Mouse (Mus musculus) limb, embryonic 14.5 days (tissue): Measurements from ENCODE around the gene Phf21a. TPM values are rescaled to one million over a fixed set of nuclear protein-coding genes. Genes with fewer than 3 reads are reported as not detected.

Experiments used
- ATAC-seq: fragments of 200-750 bp; cut with Nextera tagmentation; 2 replicates; pipeline ENCODE4 v1.8.0; 2017; ENCODE audit warnings: low read depth, moderate number of reproducible peaks, moderate TSS enrichment; ENCODE audit not compliant: low FRiP score
- DNase-seq: peaks from one replicate; pipeline ENCODE4 v3.0.0-alpha.2; 2015; ENCODE audit warnings: low spot score
- H3K27ac ChIP-seq: fragments of 300-500 bp; sonication (generic); replicated peaks from 2 replicates; pipeline ENCODE4 v1.5.1; 2014; ENCODE audit warnings: low read depth, mild to moderate bottlenecking, low read length, moderate library complexity, mixed read lengths
- H3K27me3 ChIP-seq: fragments of 300-500 bp; sonication (generic); 2 replicates; pipeline ENCODE4 v1.6.1; 2014; ENCODE audit warnings: low read length, mixed read lengths; ENCODE audit not compliant: control insufficient read depth, insufficient read depth
- H3K36me3 ChIP-seq: fragments of 300-500 bp; sonication (generic); 2 replicates; pipeline ENCODE4 v1.6.1; 2014; ENCODE audit warnings: mild to moderate bottlenecking, low read length, moderate library complexity, mixed read lengths; ENCODE audit not compliant: control insufficient read depth, insufficient read depth
- H3K4me1 ChIP-seq: fragments of 300-500 bp; sonication (generic); 2 replicates; pipeline ENCODE4 v1.6.1; 2014; ENCODE audit warnings: antibody characterized with exemption, low read length, mixed read lengths; ENCODE audit not compliant: control insufficient read depth, insufficient read depth
- H3K4me2 ChIP-seq: fragments of 300-500 bp; sonication (generic); replicated peaks from 2 replicates; pipeline ENCODE4 v1.6.1; 2014; ENCODE audit warnings: low read depth, mild to moderate bottlenecking, low read length, moderate library complexity; ENCODE audit not compliant: severe bottlenecking
- H3K4me3 ChIP-seq: fragments of 300-500 bp; sonication (generic); replicated peaks from 2 replicates; pipeline ENCODE4 v1.5.1; 2014; ENCODE audit warnings: low read length
- H3K9ac ChIP-seq: fragments of 300-500 bp; sonication (generic); 2 replicates; pipeline ENCODE4 v1.6.1; 2014; ENCODE audit warnings: mild to moderate bottlenecking, low read depth, low read length, moderate library complexity; ENCODE audit not compliant: severe bottlenecking
- H3K9me3 ChIP-seq: fragments of 300-500 bp; sonication (generic); 2 replicates; pipeline ENCODE4 v1.6.1; 2016; ENCODE audit warnings: low read length; ENCODE audit not compliant: control insufficient read depth
- POLR2A ChIP-seq: fragments of 200-500 bp; IDR thresholded peaks from 2 replicates; pipeline ENCODE4 v1.8.0; 2012; ENCODE audit warnings: inconsistent platforms, mild to moderate bottlenecking, moderate library complexity, borderline replicate concordance; ENCODE audit not compliant: insufficient read depth, insufficient read length; ENCODE audit errors: extremely low read depth
- WGBS: fragments of 180-500 bp; shearing (Covaris S2); extraction: QIAGEN DNeasy Blood & Tissue Kit; methylation state at CpG from one replicate; pipeline ENCODE4 v1.1.7; 2014; 5-methylcytosine and 5-hydroxymethylcytosine counted together
- polyA plus RNA-seq, 2 experiments: library from polyadenylated mRNA; depleted of rRNA in 1 of 2; stranded (reverse) in 1 of 2; unstranded in 1 of 2; fragments of >200 nt; fragmentation: Nextera tagmentation in 1 of 2; extraction: Ambion mirVana in 1 of 2; gene quantifications; 2 replicates each; pipeline versions ENCODE4 v1.2.1 to v1.2.3; 2012 to 2014

Gene Phf21a
- polyA plus RNA-seq, 2 experiments = 38.2 to 96.0 TPM

GRCm38 (mm10) chr2:92229973-92230372, 137.1 kb downstream of the Phf21a start:
- 93% methylated on average over 9 of the region's 9 CpGs for WGBS
- no peaks in the 10 kb centered on the region for H3K9me3 ChIP-seq
- H3K36me3 ChIP-seq = peaks cover 57% of the 10 kb centered on the region
- no peak for ATAC-seq
- no peak for TF ChIP-seq POLR2A
- H3K4me1 ChIP-seq = no peaks in the 10 kb centered on the region
- no peaks in the 10 kb centered on the region for H3K27me3 ChIP-seq
- no peak overlapping the region for H3K4me2 ChIP-seq
- H3K27ac ChIP-seq = no peak overlapping the region
- H3K9ac ChIP-seq = no peak overlapping the region
- DNase-seq = no peak
- H3K4me3 ChIP-seq = no peak overlapping the region

- H3K27me3 ChIP-seq = no peaks in the 10 kb centered on the region
- H3K4me3 ChIP-seq = no peak overlapping the region
- ATAC-seq (no peak), DNase-seq (no peak)
- no peak for TF ChIP-seq POLR2A
- no peaks in the 10 kb centered on the region for H3K4me1 ChIP-seq
- no peak overlapping the region for H3K27ac ChIP-seq
- no peaks in the 10 kb centered on the region for H3K9me3 ChIP-seq
- H3K36me3 ChIP-seq = peaks cover 65% of the 10 kb centered on the region
- H3K9ac ChIP-seq = no peak overlapping the region
- no peak overlapping the region for H3K4me2 ChIP-seq
Observed at GRCm38 (mm10) chr2:92231706-92232105, 138.8 kb downstream of the Phf21a start.

DNA sequence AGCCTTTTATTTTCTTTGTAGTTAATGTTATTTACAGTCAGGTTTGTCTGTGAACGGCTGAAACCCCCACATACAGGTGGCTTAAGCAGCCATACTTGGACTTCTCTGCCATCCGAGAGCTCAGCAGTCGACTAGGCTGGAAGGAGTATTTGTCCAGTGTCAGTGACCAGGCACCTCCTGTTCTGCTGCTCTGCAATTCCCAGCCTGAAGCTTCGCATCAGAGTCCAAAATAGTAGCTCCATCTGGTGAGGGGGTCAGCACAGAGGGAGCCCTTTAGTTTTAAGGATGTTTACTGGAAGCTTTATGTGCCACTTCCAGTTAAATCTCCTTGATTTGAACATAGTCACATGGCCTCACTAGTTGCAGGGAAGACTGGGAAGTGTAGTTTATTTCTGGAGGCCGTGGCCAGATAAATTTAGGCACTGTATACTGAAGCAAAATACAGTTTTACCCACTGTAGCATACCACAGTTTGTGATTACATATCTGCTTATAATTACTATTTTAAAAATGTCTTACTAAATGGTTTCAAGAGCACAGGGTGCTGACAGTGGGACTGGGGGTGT, 141.9 kb downstream of the Phf21a start:
- 89% methylated on average over 5 of the region's 5 CpGs for WGBS
- H3K9me3 ChIP-seq = no peaks in the 10 kb centered on the region
- ATAC-seq = no peak

GRCm38 (mm10) chr2:92240299-92240698, 147.4 kb downstream of the Phf21a start:
- Histone ChIP-seq H3K36me3 (peaks cover 27% of the 10 kb centered on the region), H3K9ac (no peak overlapping the region), H3K4me2 (no peak overlapping the region), H3K4me3 (no peak overlapping the region), H3K27me3 (no peaks in the 10 kb centered on the region), H3K4me1 (no peaks in the 10 kb centered on the region), H3K27ac (no peak overlapping the region), H3K9me3 (no peaks in the 10 kb centered on the region)
- WGBS = 93% methylated on average over 2 of the region's 2 CpGs
- ATAC-seq (no peak), DNase-seq (no peak)
- no peak for TF ChIP-seq POLR2A

More for the DNA sequence above, 141.9 kb downstream of the Phf21a start:
- no peak overlapping the region for H3K27ac ChIP-seq
- H3K4me1 ChIP-seq = no peaks in the 10 kb centered on the region
- H3K27me3 ChIP-seq = no peaks in the 10 kb centered on the region
- no peak overlapping the region for H3K4me2 ChIP-seq
- no peak for DNase-seq
- H3K36me3 ChIP-seq = peaks cover 63% of the 10 kb centered on the region
- TF ChIP-seq POLR2A = no peak
- H3K4me3 ChIP-seq = no peak overlapping the region
- no peak overlapping the region for H3K9ac ChIP-seq

GRCm38 (mm10) chr2:92240816-92241215, 147.9 kb downstream of the Phf21a start:
- DNase-seq (no peak), ATAC-seq (no peak)
- Histone ChIP-seq H3K4me3 (no peak overlapping the region), H3K9ac (no peak overlapping the region), H3K4me2 (no peak overlapping the region), H3K27ac (no peak overlapping the region), H3K4me1 (no peaks in the 10 kb centered on the region), H3K27me3 (no peaks in the 10 kb centered on the region), H3K36me3 (peaks cover 22% of the 10 kb centered on the region), H3K9me3 (no peaks in the 10 kb centered on the region)
- TF ChIP-seq POLR2A = no peak
- WGBS = 94% methylated on average over 2 of the region's 2 CpGs

GRCm38 (mm10) chr2:92241317-92241716, 148.4 kb downstream of the Phf21a start:
- H3K4me1 ChIP-seq = no peaks in the 10 kb centered on the region
- no peak overlapping the region for H3K4me2 ChIP-seq
- no peak for TF ChIP-seq POLR2A
- ATAC-seq = no peak
- H3K36me3 ChIP-seq = peaks cover 17% of the 10 kb centered on the region
- H3K9me3 ChIP-seq = no peaks in the 10 kb centered on the region
- no peak overlapping the region for H3K27ac ChIP-seq
- H3K4me3 ChIP-seq = no peak overlapping the region
- no peak for DNase-seq
- no peak overlapping the region for H3K9ac ChIP-seq
- WGBS = 83% methylated on average over 3 of the region's 3 CpGs
- no peaks in the 10 kb centered on the region for H3K27me3 ChIP-seq
